Mouse (Mus musculus): ENCODE measurements around the gene Ephx3. TPM values are rescaled to one million over a fixed set of nuclear protein-coding genes. Genes with fewer than 3 reads are reported as not detected.
A peak's percentile ranks its signal among the peaks of the same experiment; 100 is the strongest.
"Not testable (repeated sequence)": the region's sequence is repeated elsewhere in the genome, so short reads cannot be mapped to it uniquely, and the experiment has no call there.

Ephx3 gene
- polyA plus RNA-seq (2012; rRNA removed) = 3.3 and 16.6 TPM in 2 replicates

DNA sequence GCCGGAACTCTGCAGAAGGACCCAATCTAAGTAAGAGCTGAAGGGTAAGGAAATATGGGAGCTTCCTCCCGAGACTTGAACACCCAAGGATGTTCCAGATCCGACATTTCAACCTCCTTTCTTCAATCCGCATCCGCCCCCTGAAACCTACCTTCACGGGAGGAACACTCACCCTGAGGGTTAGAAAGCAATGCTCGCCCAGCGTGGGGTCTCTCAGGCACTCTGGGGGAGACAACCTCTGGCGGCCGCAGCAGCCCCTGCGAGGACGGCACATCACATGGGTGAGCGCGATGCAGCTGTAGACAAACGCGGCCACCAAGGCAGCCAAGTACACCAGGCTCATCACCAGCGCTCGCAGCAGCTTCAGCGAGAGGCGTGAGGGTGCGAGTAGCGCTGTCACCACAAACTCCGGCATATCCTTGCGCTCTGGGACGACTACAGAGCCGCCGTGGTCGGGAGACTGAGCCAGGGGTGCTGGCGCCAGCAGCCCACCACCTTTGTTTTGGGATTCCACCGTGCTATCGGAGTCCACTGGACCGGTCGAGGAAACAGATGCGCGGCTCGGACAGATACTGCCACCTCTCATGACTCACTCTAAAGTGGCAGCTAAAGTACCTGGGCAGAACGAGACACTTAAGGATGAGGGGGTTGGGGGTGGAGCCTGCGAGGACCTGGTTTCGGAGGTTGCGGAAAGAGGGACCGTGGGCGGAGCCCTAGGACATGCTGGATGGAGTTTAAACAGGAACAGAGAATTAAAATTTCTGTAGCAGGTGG is at the start of gene Ephx3:
Gene Ephx3, minus strand, starts transcription at position 687 of the 774 bp plus-strand sequence.
- Histone ChIP-seq H3K4me3 (replicated peaks; ENCODE audit: extremely low read depth, low read depth, low read length) (peak within 1 kb of the TSS; percentile 23), H3K4me1 (ENCODE audit: control insufficient read depth, insufficient read depth, low read length) (peaks cover 5% of the 10 kb centered on the region)
- no peak for TF ChIP-seq CTCF (IDR thresholded peaks at IDR 0.05; ENCODE audit: insufficient read depth, low read length)
- no peak; the same call in 1 of the 2 replicates for TF ChIP-seq POLR2A (IDR thresholded peaks at IDR 0.05; ENCODE audit: borderline replicate concordance, extremely low read depth, low read depth, low read length)
- WGBS = 10% methylated on average over 42 of the region's 42 CpGs
- DNase-seq = peak; percentile 44

DNA sequence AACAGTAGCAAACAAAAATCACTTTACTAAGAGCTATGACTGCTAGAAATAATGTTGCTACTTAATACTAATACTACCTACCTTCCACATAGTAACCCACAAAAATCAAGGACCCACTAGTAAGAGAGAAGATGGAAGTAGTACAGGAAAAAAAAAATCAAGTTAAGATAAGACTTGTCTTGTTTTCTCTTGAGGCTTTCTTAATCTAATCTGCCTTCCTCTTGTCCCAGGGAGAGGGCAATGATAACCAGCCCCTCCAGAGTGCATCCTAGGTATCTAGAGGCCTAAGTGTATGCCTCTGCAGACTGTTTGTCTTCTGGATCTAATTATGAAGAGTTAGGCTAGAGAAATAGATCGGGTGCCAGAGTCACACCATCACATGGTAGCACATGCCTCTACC is 49.2 kb upstream of the Ephx3 start:
- Histone ChIP-seq H3K4me3 (replicated peaks; ENCODE audit: extremely low read depth, low read depth, low read length) (no peak overlapping the region), H3K4me1 (ENCODE audit: control insufficient read depth, insufficient read depth, low read length) (peaks cover 15% of the 10 kb centered on the region)
- TF ChIP-seq POLR2A (IDR thresholded peaks at IDR 0.05; ENCODE audit: borderline replicate concordance, extremely low read depth, low read depth, low read length) (no peak), CTCF (IDR thresholded peaks at IDR 0.05; ENCODE audit: insufficient read depth, low read length) (no peak)
- WGBS = 78% methylated on average over 1 of the region's 1 CpGs
- DNase-seq = no peak

DNA sequence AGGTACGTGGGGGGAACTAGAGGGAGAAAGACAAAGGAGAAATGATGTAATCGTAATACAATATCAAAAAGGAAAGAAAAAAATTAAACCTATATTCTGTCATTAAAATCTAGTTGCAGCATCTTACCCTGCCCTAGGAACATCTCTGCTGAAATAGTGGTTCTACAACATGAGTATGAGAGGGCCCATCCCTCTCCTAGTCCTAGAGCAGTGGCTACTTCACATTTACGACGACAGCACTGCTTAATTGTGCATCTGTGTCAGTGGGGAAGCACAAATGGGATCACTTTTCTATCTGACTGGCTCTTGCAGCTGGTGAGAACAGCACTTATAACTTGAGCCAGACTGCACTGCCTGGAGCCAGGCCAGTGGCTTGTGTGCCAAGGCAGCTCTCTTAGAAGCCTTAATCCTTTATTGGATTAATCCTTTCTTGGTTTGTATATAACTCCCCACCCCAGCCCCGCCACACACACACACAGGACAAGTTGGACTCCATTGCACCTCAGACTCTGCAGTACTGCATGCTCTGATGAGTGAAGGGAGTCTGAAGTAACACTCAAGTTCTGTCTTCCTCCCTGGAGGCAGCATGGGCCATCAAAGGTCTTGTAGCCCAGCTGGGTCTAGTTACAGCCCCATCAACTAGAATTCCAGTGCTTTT is 46.3 kb upstream of the Ephx3 start:
- no peak overlapping the region for H3K4me3 ChIP-seq (replicated peaks; ENCODE audit: extremely low read depth, low read depth, low read length)
- TF ChIP-seq CTCF (IDR thresholded peaks at IDR 0.05; ENCODE audit: insufficient read depth, low read length) (no peak), POLR2A (IDR thresholded peaks at IDR 0.05; ENCODE audit: borderline replicate concordance, extremely low read depth, low read depth, low read length) (no peak)
- peaks cover 11% of the 10 kb centered on the region for H3K4me1 ChIP-seq (ENCODE audit: control insufficient read depth, insufficient read depth, low read length)
- peak; percentile 33 for DNase-seq
- 53% methylated on average over 5 of the region's 5 CpGs for WGBS

DNA sequence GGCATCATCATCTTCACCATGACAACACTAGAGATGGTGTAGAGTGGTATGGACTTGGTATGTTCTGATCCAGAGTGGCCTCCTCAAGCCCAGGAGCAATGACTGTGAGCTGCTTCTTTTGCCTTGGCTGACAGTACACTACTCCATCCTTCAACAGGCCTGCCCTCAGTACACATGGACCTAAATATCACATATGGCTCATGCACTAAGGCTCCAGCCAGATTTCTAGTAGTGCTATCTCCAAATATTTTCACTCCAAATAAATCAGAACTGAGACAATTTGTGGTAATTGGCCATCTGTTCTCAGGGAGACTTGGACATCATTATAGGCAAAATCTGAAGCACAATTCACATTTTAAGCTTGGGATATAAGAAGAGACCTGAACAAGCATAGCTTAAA is 43.8 kb upstream of the Ephx3 start:
- no peak for DNase-seq
- Histone ChIP-seq H3K4me1 (ENCODE audit: control insufficient read depth, insufficient read depth, low read length) (peaks cover 10% of the 10 kb centered on the region), H3K4me3 (replicated peaks; ENCODE audit: extremely low read depth, low read depth, low read length) (no peak overlapping the region)
- no peak for TF ChIP-seq CTCF (IDR thresholded peaks at IDR 0.05; ENCODE audit: insufficient read depth, low read length)
- TF ChIP-seq POLR2A (IDR thresholded peaks at IDR 0.05; ENCODE audit: borderline replicate concordance, extremely low read depth, low read depth, low read length) = no peak

DNA sequence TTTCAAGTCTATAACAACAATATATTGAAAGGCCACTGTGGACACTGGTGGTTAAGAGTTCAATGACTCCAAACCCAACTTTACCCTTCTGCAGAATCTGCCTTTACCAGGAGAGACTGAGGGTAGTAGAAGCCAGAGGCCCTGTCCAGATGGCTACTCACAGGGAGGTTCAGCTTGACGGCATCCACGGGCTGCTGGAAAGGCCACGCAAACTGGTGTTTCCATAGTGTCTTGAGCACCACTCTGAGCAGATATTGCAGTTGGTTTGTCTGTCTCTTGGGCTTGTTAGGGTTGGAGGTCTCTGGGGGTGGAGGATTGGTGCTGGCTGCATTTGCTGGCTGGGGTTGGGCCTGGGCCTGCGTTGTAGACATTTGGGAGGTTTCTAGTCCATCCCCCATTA is 39.9 kb upstream of the Ephx3 start:
- TF ChIP-seq CTCF (IDR thresholded peaks at IDR 0.05; ENCODE audit: insufficient read depth, low read length) (no peak), POLR2A (IDR thresholded peaks at IDR 0.05; ENCODE audit: borderline replicate concordance, extremely low read depth, low read depth, low read length) (no peak)
- DNase-seq = no peak
- H3K4me3 ChIP-seq (replicated peaks; ENCODE audit: extremely low read depth, low read depth, low read length) = no peak overlapping the region
- peaks cover 2% of the 10 kb centered on the region; the same call in 1 of the 2 replicates for H3K4me1 ChIP-seq (ENCODE audit: control insufficient read depth, insufficient read depth, low read length)
- 88% methylated on average over 4 of the region's 4 CpGs for whole genome bisulfite sequencing

DNA sequence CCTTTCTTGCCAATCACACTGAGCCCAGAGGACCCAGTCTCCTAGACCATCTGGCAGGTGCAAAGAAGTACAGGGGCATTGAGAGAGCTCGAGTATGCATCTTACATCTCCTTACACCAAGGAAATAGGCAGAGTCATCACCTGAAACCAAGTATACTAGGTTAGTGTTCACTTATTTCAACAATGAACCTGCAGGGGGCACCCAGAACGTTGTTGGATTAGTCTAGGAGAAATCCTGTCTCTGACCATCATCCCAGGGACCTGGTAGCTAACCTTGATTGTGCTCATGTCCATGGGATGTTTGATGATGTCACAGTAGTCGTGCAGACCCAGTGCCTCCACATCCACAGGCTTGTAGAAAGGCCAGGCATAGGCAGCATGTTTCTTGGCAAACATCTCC is 31.5 kb upstream of the Ephx3 start:
- WGBS = 57% methylated on average over 3 of the region's 3 CpGs
- Histone ChIP-seq H3K4me1 (ENCODE audit: control insufficient read depth, insufficient read depth, low read length) (peaks cover 3% of the 10 kb centered on the region; the same call in 1 of the 2 replicates), H3K4me3 (replicated peaks; ENCODE audit: extremely low read depth, low read depth, low read length) (no peak overlapping the region)
- no peak for DNase-seq
- no peak for TF ChIP-seq CTCF (IDR thresholded peaks at IDR 0.05; ENCODE audit: insufficient read depth, low read length)
- TF ChIP-seq POLR2A (IDR thresholded peaks at IDR 0.05; ENCODE audit: borderline replicate concordance, extremely low read depth, low read depth, low read length) = no peak

DNA sequence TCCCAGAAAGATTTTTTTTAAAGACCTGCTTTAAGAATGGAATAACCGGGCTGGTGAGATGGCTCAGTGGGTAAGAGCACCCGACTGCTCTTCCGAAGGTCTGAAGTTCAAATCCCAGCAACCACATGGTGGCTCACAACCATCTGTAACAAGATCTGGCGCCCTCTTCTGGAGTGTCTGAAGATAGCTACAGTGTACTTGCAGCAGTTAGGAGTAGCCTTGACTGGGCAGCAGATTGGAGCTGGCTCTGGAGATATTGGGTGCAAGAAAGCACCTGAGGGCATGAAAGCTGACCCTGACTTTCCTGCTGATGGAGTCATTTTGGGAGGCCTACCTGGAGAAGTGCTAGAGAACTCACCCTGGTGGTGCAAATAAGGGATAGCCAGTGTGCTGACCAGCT is 26.2 kb upstream of the Ephx3 start:
- 70% methylated on average over 4 of the region's 4 CpGs for WGBS
- H3K4me1 ChIP-seq (ENCODE audit: control insufficient read depth, insufficient read depth, low read length) = not testable (repeated sequence)

DNA sequence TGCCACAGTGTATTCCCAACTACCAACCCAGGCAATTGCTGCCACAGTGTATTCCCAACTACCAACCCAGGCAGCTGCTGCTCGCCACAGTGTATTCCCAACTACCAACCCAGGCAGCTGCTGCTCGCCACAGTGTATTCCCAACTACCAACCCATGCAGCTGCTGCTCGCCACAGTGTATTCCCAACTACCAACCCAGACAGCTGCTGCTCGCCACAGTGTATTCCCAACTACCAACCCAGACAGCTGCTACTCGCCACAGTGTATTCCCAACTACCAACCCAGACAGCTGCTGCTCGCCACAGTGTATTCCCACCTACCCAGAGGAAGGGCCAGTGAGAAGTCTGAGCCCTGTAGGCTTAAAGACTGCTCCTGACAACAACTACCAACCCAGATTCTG is 22.2 kb upstream of the Ephx3 start:
- not testable (repeated sequence) for DNase-seq; H3K4me1 ChIP-seq (ENCODE audit: control insufficient read depth, insufficient read depth, low read length); H3K4me3 ChIP-seq (replicated peaks; ENCODE audit: extremely low read depth, low read depth, low read length)
- WGBS = 97% methylated on average over 6 of the region's 6 CpGs

More for the DNA sequence above, 26.2 kb upstream of the Ephx3 start:
- not testable (repeated sequence) for H3K4me3 ChIP-seq (replicated peaks; ENCODE audit: extremely low read depth, low read depth, low read length); DNase-seq

DNA sequence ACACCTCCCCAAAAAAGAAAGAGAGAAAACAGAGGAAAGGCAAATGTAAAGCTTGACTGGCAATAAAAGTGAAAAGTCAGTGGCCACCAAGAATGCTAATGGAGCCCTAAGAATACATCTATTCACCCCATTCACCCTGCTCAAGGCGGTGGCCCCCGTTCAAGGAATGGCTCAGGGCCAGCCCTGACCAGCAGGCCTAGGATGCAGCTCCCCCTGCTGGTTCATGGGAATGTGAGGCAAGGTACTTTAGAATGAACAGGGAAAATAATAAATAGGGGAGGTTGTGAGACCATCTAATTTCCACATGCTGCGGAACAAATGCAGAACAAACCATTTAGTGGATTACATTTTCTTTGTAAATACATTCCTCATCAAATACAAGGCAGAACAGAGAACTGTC is 20.4 kb upstream of the Ephx3 start:
- no peak for TF ChIP-seq POLR2A (IDR thresholded peaks at IDR 0.05; ENCODE audit: borderline replicate concordance, extremely low read depth, low read depth, low read length)
- TF ChIP-seq CTCF (IDR thresholded peaks at IDR 0.05; ENCODE audit: insufficient read depth, low read length) = peak; percentile 74
- Histone ChIP-seq H3K4me3 (replicated peaks; ENCODE audit: extremely low read depth, low read depth, low read length) (no peak overlapping the region), H3K4me1 (ENCODE audit: control insufficient read depth, insufficient read depth, low read length) (no peaks in the 10 kb centered on the region)
- peak; percentile 61 for DNase-seq
- 32% methylated on average over 3 of the region's 3 CpGs for WGBS

DNA sequence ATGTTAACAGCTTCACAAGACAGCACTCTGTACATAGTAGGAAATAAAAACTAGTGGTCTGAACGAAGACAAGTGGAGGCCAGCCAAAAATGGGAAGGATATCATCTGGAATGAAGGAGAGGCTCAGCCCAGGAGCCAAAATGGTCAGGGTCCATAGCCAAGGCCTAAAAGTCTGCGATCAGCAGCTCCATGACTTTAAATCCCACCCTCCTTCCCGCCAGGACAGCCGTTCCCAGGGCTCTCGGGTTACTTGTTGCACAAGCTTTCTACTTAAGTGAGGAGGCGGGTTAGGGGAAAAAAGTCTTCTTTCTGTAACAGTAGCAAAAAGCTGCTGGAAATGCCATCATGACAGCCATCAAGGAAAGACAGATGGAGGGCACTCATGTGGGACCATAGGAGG is 19.8 kb upstream of the Ephx3 start:
- Histone ChIP-seq H3K4me3 (replicated peaks; ENCODE audit: extremely low read depth, low read depth, low read length) (no peak overlapping the region), H3K4me1 (ENCODE audit: control insufficient read depth, insufficient read depth, low read length) (no peaks in the 10 kb centered on the region)
- 58% methylated on average over 6 of the region's 6 CpGs for WGBS
- DNase-seq = no peak
- TF ChIP-seq POLR2A (IDR thresholded peaks at IDR 0.05; ENCODE audit: borderline replicate concordance, extremely low read depth, low read depth, low read length) (no peak), CTCF (IDR thresholded peaks at IDR 0.05; ENCODE audit: insufficient read depth, low read length) (no peak)

All from lung, adult 2 months (tissue).